Mouse (Mus musculus) layer of hippocampus, adult 18-20 months (tissue): ENCODE results near the gene Vps52. TPM values are rescaled to one million over a fixed set of nuclear protein-coding genes. Genes with fewer than 3 reads are reported as not detected.

ENCODE experiments used
- DNase-seq, 2 experiments: peaks; one replicate each; pipeline ENCODE4 v3.0.0; 2022; ENCODE audit warnings: low spot score in 2 of 2
- total RNA-seq, 2 experiments: library from RNA; stranded (reverse); gene quantifications; 2 replicates each; pipeline ENCODE4 v1.2.3; 2021

Vps52 gene
- total RNA-seq, 2 experiments from 2014 or later = 76.1 to 79.8 TPM

- peak in 1 of 2 experiments; percentile 54 for DNase-seq
Observed at GRCm38 (mm10) chr17:33919351-33920281, 36.0 kb upstream of the Vps52 start.

- DNase-seq = peak in 1 of 2 experiments; percentile 88
Observed at GRCm38 (mm10) chr17:33920282-33921097, 35.1 kb upstream of the Vps52 start.

- DNase-seq = no peak
Observed at GRCm38 (mm10) chr17:33921361-33921760, 34.3 kb upstream of the Vps52 start.

- DNase-seq = no peak
Observed at GRCm38 (mm10) chr17:33924577-33925283, 30.9 kb upstream of the Vps52 start.

- DNase-seq = no peak
Observed at GRCm38 (mm10) chr17:33925406-33926116, 30.1 kb upstream of the Vps52 start.

- DNase-seq = no peak
Observed at GRCm38 (mm10) chr17:33926207-33926932, 29.2 kb upstream of the Vps52 start.

DNA sequence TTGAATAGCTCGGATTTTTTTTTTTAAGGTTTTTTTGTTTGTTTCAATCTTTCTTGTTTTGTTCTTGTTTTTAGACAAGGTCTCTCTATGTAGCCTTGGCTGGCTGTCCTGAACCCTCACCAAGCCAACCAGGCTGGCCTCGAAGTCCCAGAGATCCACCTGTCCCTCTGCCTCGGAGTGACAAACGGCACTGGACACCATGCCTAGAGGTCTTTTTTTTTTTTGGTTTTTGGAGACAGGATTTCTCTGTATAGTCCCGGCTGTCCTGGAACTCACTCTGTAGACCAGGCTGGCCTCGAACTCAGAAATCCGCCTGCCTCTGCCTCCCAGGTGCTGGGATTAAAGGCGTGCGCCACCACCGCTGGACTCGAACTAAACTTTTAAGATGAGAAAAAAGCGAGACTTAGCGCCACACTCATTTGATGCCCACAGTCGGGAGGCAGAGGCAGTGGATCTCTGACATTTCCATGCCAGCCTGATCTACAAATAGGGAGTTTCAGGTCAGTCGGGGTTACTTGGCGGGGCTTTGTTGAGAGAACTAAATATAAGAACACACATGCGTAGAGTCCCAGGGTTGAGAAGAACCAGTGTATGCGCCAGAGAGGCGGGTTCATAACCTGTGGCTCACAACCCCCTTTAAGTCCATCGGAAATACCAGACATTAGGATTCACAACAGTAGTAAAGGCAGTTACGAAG, 27.2 kb upstream of the Vps52 start:
- DNase-seq = no peak

- peak; percentile 91 to 94 for DNase-seq
Observed at GRCm38 (mm10) chr17:33929371-33930279, 26.0 kb upstream of the Vps52 start, which contains the start of gene Rgl2. Rgl2 (plus strand) TSS chr17:33929543.

- DNase-seq = peak in 1 of 2 experiments; percentile 83
Observed at GRCm38 (mm10) chr17:33930280-33931158, 25.1 kb upstream of the Vps52 start.

DNA sequence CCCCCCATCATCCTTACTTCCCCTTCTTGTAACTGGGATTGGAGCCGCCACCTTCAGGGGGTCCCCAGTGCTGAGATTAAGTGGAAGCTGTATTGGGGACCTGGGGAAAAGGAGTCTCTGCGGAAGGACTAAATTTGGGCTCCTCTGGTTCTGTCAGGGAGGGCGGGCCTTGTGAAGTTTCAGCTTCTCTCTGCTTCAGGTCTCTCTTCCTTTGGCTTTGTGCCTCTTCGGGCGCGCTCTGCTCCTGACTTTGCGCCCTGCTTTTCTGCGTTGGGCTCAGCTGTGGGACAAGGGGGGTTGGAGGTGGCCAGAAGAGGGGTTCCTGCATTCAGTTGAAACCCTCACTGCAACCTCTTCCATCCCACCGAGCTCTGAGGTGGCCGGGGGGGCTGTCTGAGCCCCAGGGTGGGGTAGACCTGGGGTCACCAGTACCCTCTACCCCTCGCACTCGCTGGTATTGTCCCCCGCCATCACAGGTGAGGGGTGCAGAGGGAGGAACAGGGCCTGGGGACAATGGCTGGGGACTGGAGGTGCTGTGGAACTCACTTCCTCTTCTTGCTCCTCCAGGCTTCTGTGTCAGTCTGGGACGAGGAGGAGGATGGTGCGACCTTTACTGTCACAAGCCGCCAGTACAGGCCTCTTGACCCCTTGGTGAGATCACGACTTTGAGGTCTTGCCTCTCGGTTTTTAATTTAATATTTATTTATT, 24.3 kb upstream of the Vps52 start:
- no peak for DNase-seq

- no peak for DNase-seq
Observed at GRCm38 (mm10) chr17:33931947-33932346, 23.7 kb upstream of the Vps52 start.

DNA sequence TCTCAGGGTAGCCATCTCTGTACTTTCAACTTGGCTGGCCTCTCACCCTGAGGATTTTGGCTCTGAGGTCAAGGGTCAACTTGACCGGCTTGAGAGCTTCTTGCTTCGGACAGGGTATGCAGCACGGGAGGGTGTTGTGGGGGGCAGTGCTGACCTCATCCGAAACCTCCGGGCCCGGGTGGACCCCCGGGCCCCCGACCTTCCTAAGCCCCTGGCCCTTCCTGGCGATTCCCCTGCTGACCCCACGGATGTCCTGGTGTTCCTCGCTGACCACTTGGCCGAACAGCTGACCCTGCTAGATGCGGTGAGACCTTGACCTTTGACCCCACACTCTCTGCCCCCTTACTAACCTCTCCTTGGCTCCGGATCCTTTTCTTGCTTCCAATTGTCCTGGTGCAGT, 23.2 kb upstream of the Vps52 start:
- DNase-seq = no peak

DNA sequence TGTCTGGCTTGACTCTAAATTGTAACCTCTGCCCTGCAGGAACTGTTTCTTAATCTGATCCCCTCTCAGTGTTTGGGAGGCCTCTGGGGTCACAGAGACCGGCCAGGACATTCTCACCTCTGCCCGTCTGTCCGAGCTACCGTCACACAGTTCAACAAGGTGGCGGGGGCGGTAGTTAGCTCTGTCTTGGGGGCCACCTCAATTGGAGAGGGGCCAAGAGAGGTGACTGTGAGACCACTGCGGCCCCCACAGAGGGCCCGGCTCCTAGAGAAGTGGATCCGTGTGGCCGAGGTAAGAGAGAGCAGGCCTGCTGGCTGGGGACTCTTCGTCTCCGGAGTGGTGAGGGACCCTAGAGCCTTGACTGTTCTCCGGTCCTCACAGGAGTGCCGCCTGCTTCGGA, 22.6 kb upstream of the Vps52 start:
- no peak for DNase-seq

GRCm38 (mm10) chr17:33935422-33936055, 20.1 kb upstream of the Vps52 start:
- no peak for DNase-seq

DNA sequence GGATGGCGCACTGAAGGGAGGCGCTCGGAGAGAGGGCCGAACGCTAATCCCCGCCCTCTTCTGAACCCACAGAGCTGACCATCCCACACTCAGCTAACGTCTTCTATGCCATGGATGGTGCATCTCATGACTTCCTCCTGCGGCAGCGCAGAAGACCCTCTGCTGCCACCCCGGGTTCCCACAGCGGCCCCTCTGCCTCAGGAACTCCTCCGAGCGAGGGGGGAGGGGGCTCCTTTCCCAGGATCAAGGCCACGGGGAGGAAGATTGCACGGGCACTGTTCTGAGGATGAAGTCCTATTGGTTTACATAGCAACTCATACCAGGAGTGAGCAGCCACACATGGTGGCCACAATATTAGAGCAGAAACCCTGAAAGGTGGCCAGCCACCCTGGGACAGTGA, 18.6 kb upstream of the Vps52 start:
- DNase-seq = no peak

- DNase-seq = no peak
Observed at GRCm38 (mm10) chr17:33938783-33939182, 16.8 kb upstream of the Vps52 start.
